Mouse (Mus musculus): Measurements from ENCODE around the gene Shtn1. TPM values are rescaled to one million over a fixed set of nuclear protein-coding genes. Genes with fewer than 3 reads are reported as not detected.

Shtn1 gene
- total and polyA plus RNA-seq, 2 experiments from 2014 or later = 38.1 to 48.9 TPM

DNA sequence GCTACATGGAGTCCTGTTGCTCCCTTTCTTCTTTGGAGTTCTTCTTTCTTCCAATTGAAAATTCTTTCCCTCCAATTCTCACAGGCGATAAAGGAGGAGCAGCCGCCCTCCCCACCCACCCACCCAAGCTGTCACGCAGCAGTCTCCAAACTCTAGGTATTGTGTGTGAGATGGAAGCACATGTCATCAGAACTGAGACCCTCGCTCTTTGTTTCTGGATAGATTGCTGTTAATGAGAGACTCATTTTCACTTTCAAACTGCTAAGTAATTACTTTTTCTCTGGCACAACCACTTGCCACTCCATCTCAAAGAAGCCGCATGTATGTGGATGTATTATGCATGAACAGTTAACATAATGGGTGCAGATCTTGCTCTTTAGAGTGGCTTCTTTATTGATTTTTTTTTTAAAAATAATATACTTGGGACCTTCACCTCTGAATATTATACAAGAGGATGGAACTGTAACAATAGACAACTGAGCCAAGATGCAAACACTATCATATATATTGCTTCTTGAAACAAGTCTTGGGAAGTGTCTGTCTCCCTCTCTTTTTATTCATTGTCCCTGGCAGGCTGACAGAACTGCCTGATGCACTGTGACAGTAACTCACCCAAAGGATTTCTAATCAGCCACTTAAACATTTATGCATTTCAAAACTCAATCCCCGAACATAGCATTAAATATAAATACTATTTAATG lies 21.8 kb downstream of the Shtn1 start:
- no peak overlapping the region for H3K9ac ChIP-seq (replicated peaks; ENCODE audit: low read length)
- DNase-seq (ENCODE audit: low spot score) (no peak), ATAC-seq (no peak)
- H3K27ac ChIP-seq = no peak overlapping the region
- no peaks in the 10 kb centered on the region for H3K4me1 ChIP-seq (ENCODE audit: insufficient read depth, low read length)
- no peaks in the 10 kb centered on the region for H3K27me3 ChIP-seq (ENCODE audit: insufficient read depth, low read length)
- no peak for TF ChIP-seq CTCF (IDR thresholded peaks at IDR 0.05; ENCODE audit: low read depth)
- no peaks in the 10 kb centered on the region for H3K9me3 ChIP-seq (ENCODE audit: low read length)
- H3K4me2 ChIP-seq (ENCODE audit: low read depth, low read length) = no peak overlapping the region
- H3K36me3 ChIP-seq (ENCODE audit: insufficient read depth, low read length) = no peaks in the 10 kb centered on the region
- no peak overlapping the region for H3K4me3 ChIP-seq (ENCODE audit: low read length)
- WGBS = 68% methylated on average over 6 of the region's 6 CpGs

DNA sequence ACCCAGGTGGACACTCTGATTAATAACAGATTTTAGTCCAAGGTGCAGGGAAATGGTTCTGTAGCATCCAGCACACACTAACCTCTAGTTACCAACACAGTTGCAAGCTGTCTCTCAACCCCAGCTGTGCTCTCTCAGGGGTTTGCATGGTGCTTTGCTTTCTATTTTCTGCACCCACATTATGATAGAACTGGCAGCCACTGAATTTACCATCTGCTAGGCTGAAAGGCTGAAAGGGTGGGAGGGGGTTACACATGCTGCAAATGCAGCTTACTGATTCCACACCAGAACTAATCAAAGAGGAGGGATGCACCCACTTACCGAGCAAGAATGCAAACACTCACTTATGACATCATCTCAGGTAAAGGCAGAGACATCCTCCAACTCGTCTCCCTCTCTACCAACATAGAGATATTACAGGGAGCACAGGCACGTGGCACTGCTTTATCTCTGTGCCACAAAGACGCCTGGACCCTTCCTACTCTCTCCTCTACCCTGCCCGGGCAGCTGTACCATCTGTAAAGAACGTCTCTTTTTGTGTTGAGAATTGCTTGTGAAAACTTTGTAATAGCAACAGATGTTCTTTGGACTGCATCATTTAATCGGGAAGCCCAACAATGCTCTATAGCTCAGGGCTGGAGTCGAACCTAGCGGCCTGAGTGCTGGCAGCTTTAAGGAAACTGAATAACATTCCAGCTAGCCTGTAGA lies 23.0 kb downstream of the Shtn1 start:
- ATAC-seq = no peak
- H3K9me3 ChIP-seq (ENCODE audit: low read length) = no peaks in the 10 kb centered on the region
- no peak for TF ChIP-seq CTCF (IDR thresholded peaks at IDR 0.05; ENCODE audit: low read depth)
- no peaks in the 10 kb centered on the region for H3K36me3 ChIP-seq (ENCODE audit: insufficient read depth, low read length)
- H3K4me2 ChIP-seq (ENCODE audit: low read depth, low read length) = no peak overlapping the region
- no peak for DNase-seq (ENCODE audit: low spot score)
- no peak overlapping the region for H3K9ac ChIP-seq (replicated peaks; ENCODE audit: low read length)
- H3K27ac ChIP-seq = no peak overlapping the region
- no peak overlapping the region for H3K4me3 ChIP-seq (ENCODE audit: low read length)
- whole genome bisulfite sequencing = 60% methylated on average over 9 of the region's 9 CpGs
- H3K4me1 ChIP-seq (ENCODE audit: insufficient read depth, low read length) = no peaks in the 10 kb centered on the region
- no peaks in the 10 kb centered on the region for H3K27me3 ChIP-seq (ENCODE audit: insufficient read depth, low read length)

DNA sequence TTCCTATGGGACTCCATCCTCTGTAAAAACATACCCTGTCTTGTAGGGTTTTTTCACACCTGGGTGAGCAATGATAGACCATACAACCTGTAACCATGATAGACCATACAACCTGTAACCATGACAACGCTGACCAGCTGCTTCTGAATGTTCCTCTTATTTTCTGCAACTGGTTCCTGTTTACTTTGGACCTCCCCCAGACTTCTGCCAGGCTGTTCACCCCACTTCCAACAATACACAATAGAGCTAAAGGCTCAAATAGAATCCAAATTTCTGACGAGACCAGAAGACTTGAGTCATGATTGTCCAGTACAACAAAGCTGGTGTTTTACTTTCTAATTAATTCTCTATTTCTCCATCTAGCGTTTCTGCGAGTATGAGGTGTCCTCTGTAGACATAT lies 23.8 kb downstream of the Shtn1 start:
- Histone ChIP-seq H3K4me3 (ENCODE audit: low read length) (no peak overlapping the region), H3K27ac (no peak overlapping the region), H3K9ac (replicated peaks; ENCODE audit: low read length) (no peak overlapping the region), H3K4me1 (ENCODE audit: insufficient read depth, low read length) (no peaks in the 10 kb centered on the region), H3K4me2 (ENCODE audit: low read depth, low read length) (no peak overlapping the region), H3K27me3 (ENCODE audit: insufficient read depth, low read length) (no peaks in the 10 kb centered on the region), H3K36me3 (ENCODE audit: insufficient read depth, low read length) (no peaks in the 10 kb centered on the region), H3K9me3 (ENCODE audit: low read length) (no peaks in the 10 kb centered on the region)
- ATAC-seq = no peak
- 60% methylated on average over 4 of the region's 4 CpGs for whole genome bisulfite sequencing
- DNase-seq (ENCODE audit: low spot score) = no peak
- TF ChIP-seq CTCF (IDR thresholded peaks at IDR 0.05; ENCODE audit: low read depth) = no peak

DNA sequence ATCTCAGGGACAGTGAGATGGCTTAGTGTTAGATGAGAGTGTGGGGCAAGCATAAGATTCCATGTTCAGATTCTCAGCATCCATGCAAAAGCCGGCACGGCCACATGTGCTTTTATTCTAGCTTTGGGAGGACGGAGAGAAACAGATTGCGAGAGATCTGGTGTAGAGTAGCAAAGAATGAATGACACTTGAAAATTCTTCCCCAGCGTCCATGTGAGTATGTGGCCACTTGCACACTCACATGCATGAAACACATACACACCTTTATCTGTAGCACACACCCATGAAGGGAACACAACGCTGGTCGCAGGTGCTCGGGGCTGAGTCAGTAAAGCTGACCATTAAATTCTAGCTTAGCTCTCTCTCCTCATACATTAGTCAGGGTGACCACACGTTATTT lies 24.3 kb downstream of the Shtn1 start:
- no peak overlapping the region for H3K4me3 ChIP-seq (ENCODE audit: low read length)

DNA sequence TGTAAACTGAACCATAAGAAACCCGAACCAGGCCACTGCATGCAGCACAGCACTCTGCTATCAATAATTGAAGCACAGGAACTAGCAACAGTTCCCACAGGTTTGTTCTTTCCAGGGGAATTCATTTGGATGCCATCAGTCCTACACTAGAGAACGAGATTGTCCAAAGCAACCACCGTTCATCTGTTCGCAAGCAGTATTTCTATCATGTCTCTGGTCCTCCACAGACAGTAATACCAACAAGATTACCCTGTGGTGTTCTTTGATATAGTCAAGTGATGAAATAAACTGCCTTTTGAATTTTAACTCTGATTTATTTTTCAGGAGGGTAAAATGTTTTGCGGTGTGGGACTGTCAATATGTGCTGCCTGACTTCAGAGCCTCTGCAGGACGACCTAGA lies 27.0 kb downstream of the Shtn1 start:
- no peak for DNase-seq (ENCODE audit: low spot score)
- no peak overlapping the region for H3K27ac ChIP-seq
- no peak overlapping the region for H3K4me3 ChIP-seq (ENCODE audit: low read length)
- H3K27me3 ChIP-seq (ENCODE audit: insufficient read depth, low read length) = no peaks in the 10 kb centered on the region
- no peak overlapping the region for H3K4me2 ChIP-seq (ENCODE audit: low read depth, low read length)
- TF ChIP-seq CTCF (IDR thresholded peaks at IDR 0.05; ENCODE audit: low read depth) = no peak
- no peak overlapping the region for H3K9ac ChIP-seq (replicated peaks; ENCODE audit: low read length)
- H3K9me3 ChIP-seq (ENCODE audit: low read length) = no peaks in the 10 kb centered on the region
- ATAC-seq = no peak
- no peaks in the 10 kb centered on the region for H3K4me1 ChIP-seq (ENCODE audit: insufficient read depth, low read length)
- 87% methylated on average over 6 of the region's 6 CpGs for WGBS
- H3K36me3 ChIP-seq (ENCODE audit: insufficient read depth, low read length) = no peaks in the 10 kb centered on the region

More for the DNA sequence above, 24.3 kb downstream of the Shtn1 start:
- no peak overlapping the region for H3K27ac ChIP-seq
- H3K9me3 ChIP-seq (ENCODE audit: low read length) = no peaks in the 10 kb centered on the region
- no peak overlapping the region for H3K4me2 ChIP-seq (ENCODE audit: low read depth, low read length)
- no peak overlapping the region for H3K9ac ChIP-seq (replicated peaks; ENCODE audit: low read length)
- DNase-seq (ENCODE audit: low spot score) = no peak
- no peaks in the 10 kb centered on the region for H3K36me3 ChIP-seq (ENCODE audit: insufficient read depth, low read length)
- 88% methylated on average over 9 of the region's 9 CpGs for WGBS
- no peaks in the 10 kb centered on the region for H3K27me3 ChIP-seq (ENCODE audit: insufficient read depth, low read length)
- no peaks in the 10 kb centered on the region for H3K4me1 ChIP-seq (ENCODE audit: insufficient read depth, low read length)
- no peak for ATAC-seq
- TF ChIP-seq CTCF (IDR thresholded peaks at IDR 0.05; ENCODE audit: low read depth) = no peak

DNA sequence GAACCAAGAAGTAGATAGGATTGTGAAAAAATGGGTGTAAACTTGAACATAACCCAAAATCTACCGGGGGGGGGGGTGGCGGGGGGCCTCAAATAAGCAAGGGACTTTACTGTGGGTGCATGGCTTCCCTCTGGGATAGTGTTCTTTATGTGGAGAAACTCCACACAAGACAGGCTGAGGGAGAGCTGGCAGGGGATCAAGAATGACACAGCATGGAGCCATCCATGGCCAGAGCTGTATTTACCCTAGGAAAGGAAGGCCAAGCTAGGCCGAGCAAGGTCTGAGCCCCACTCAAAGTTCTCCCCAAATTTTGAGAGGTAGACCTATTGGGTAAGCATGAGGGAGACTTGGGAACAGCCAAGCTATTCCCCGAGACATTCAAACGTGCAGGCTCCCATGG lies 28.4 kb downstream of the Shtn1 start:
- no peaks in the 10 kb centered on the region for H3K4me1 ChIP-seq (ENCODE audit: insufficient read depth, low read length)
- H3K36me3 ChIP-seq (ENCODE audit: insufficient read depth, low read length) = no peaks in the 10 kb centered on the region
- WGBS = 66% methylated on average over 5 of the region's 5 CpGs
- no peaks in the 10 kb centered on the region for H3K9me3 ChIP-seq (ENCODE audit: low read length)
- DNase-seq (ENCODE audit: low spot score) (no peak), ATAC-seq (no peak)
- no peak overlapping the region for H3K4me3 ChIP-seq (ENCODE audit: low read length)
- no peaks in the 10 kb centered on the region for H3K27me3 ChIP-seq (ENCODE audit: insufficient read depth, low read length)
- no peak overlapping the region for H3K9ac ChIP-seq (replicated peaks; ENCODE audit: low read length)
- TF ChIP-seq CTCF (IDR thresholded peaks at IDR 0.05; ENCODE audit: low read depth) = no peak
- no peak overlapping the region for H3K27ac ChIP-seq
- no peak overlapping the region for H3K4me2 ChIP-seq (ENCODE audit: low read depth, low read length)

DNA sequence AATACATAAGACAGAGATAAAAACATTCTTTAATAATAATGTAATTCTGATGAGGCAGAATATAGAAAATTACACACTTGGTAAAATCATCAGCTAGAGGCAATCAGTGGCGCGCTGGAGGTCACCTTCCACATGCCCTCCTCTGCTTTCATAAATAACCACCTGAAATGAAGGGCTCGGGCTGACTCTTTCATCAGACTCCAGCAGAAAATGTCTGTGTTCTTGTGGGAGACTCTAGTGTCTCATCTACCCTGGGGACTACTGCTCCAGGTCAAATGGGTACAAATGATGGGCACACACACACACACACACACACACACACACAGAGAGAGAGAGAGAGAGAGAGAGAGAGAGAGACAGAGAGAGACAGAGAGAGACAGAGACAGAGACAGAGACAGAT lies 34.8 kb downstream of the Shtn1 start:
- Histone ChIP-seq H3K4me1 (ENCODE audit: insufficient read depth, low read length) (no peaks in the 10 kb centered on the region), H3K9me3 (ENCODE audit: low read length) (no peaks in the 10 kb centered on the region), H3K4me3 (ENCODE audit: low read length) (no peak overlapping the region), H3K27me3 (ENCODE audit: insufficient read depth, low read length) (no peaks in the 10 kb centered on the region), H3K27ac (no peak overlapping the region), H3K4me2 (ENCODE audit: low read depth, low read length) (no peak overlapping the region), H3K36me3 (ENCODE audit: insufficient read depth, low read length) (peaks cover 4% of the 10 kb centered on the region; the same call in 1 of the 2 replicates), H3K9ac (replicated peaks; ENCODE audit: low read length) (no peak overlapping the region)
- ATAC-seq (no peak), DNase-seq (ENCODE audit: low spot score) (no peak)
- 85% methylated on average over 3 of the region's 3 CpGs for WGBS
- TF ChIP-seq CTCF (IDR thresholded peaks at IDR 0.05; ENCODE audit: low read depth) = no peak
